Mouse (Mus musculus): ENCODE data around the gene Ddr2. TPM values are rescaled to one million over a fixed set of nuclear protein-coding genes. Genes with fewer than 3 reads are reported as not detected.

Gene Ddr2
- polyA plus RNA-seq, 1 experiment from 2014 or later = 8.8 TPM

GRCm38 (mm10) chr1:169931698-169932097 is 178.9 kb downstream of the Ddr2 start:
- H3K9me3 ChIP-seq (ENCODE audit: control insufficient read depth, low read length) = no peaks in the 10 kb centered on the region
- 0 out of 2 replicates have a peak overlapping the region, but pooled peaks have one; percentile 10 for H3K9ac ChIP-seq
- no peak overlapping the region for H3K27ac ChIP-seq
- DNase-seq (ENCODE audit: low spot score) = no peak
- no peak overlapping the region for H3K4me3 ChIP-seq (replicated peaks; ENCODE audit: low read length)
- H3K4me1 ChIP-seq (replicated peaks; ENCODE audit: control insufficient read depth, insufficient read depth, low read length) = peaks cover 5% of the 10 kb centered on the region
- ATAC-seq (ENCODE audit: low FRiP score) = no peak
- peak overlapping the region; percentile 15 for H3K4me2 ChIP-seq (replicated peaks)
- WGBS = 84% methylated on average over 7 of the region's 7 CpGs
- no peaks in the 10 kb centered on the region for H3K36me3 ChIP-seq (replicated peaks; ENCODE audit: control insufficient read depth, insufficient read depth)
- H3K27me3 ChIP-seq (ENCODE audit: control insufficient read depth, insufficient read depth, low read length) = no peaks in the 10 kb centered on the region

GRCm38 (mm10) chr1:169928454-169928971 is 182.0 kb downstream of the Ddr2 start, which contains the start of gene Ccdc190:
Gene Ccdc190, plus strand, starts transcription at chr1:169928648.
- 0 out of 2 replicates have a peak, but pooled peaks cover under 1% of the 10 kb centered on the region for H3K4me1 ChIP-seq (replicated peaks; ENCODE audit: control insufficient read depth, insufficient read depth, low read length)
- DNase-seq (ENCODE audit: low spot score) (peak; percentile 59), ATAC-seq (ENCODE audit: low FRiP score) (peak; percentile 90)
- H3K36me3 ChIP-seq (replicated peaks; ENCODE audit: control insufficient read depth, insufficient read depth) = no peaks in the 10 kb centered on the region
- no peak within 1 kb of the TSS; the same call in 1 of the 2 replicates for H3K4me3 ChIP-seq (replicated peaks; ENCODE audit: low read length)
- WGBS = 13% methylated on average over 12 of the region's 12 CpGs
- peak within 1 kb of the TSS; percentile 70 for H3K27ac ChIP-seq
- no peaks in the 10 kb centered on the region for H3K27me3 ChIP-seq (ENCODE audit: control insufficient read depth, insufficient read depth, low read length)
- H3K4me2 ChIP-seq (replicated peaks) = peak within 1 kb of the TSS; percentile 36
- H3K9me3 ChIP-seq (ENCODE audit: control insufficient read depth, low read length) = no peaks in the 10 kb centered on the region
- no peak within 1 kb of the TSS for H3K9ac ChIP-seq

GRCm38 (mm10) chr1:169927753-169928369 is 182.7 kb downstream of the Ddr2 start:
- H3K4me2 ChIP-seq (replicated peaks) = peak overlapping the region; percentile 36
- H3K9ac ChIP-seq = no peak overlapping the region
- ATAC-seq (ENCODE audit: low FRiP score) (peak; percentile 62), DNase-seq (ENCODE audit: low spot score) (no peak)
- H3K27ac ChIP-seq = peak overlapping the region; percentile 70
- no peaks in the 10 kb centered on the region for H3K4me1 ChIP-seq (replicated peaks; ENCODE audit: control insufficient read depth, insufficient read depth, low read length)
- 51% methylated on average over 8 of the region's 8 CpGs for WGBS
- H3K9me3 ChIP-seq (ENCODE audit: control insufficient read depth, low read length) = no peaks in the 10 kb centered on the region
- H3K27me3 ChIP-seq (ENCODE audit: control insufficient read depth, insufficient read depth, low read length) = no peaks in the 10 kb centered on the region
- no peak overlapping the region for H3K4me3 ChIP-seq (replicated peaks; ENCODE audit: low read length)
- H3K36me3 ChIP-seq (replicated peaks; ENCODE audit: control insufficient read depth, insufficient read depth) = no peaks in the 10 kb centered on the region

- Histone ChIP-seq H3K4me3 (replicated peaks; ENCODE audit: low read length) (no peak overlapping the region), H3K9me3 (ENCODE audit: control insufficient read depth, low read length) (no peaks in the 10 kb centered on the region), H3K4me2 (replicated peaks) (no peak overlapping the region), H3K27ac (no peak overlapping the region), H3K4me1 (replicated peaks; ENCODE audit: control insufficient read depth, insufficient read depth, low read length) (no peaks in the 10 kb centered on the region), H3K9ac (no peak overlapping the region), H3K36me3 (replicated peaks; ENCODE audit: control insufficient read depth, insufficient read depth) (no peaks in the 10 kb centered on the region), H3K27me3 (ENCODE audit: control insufficient read depth, insufficient read depth, low read length) (no peaks in the 10 kb centered on the region)
- ATAC-seq (ENCODE audit: low FRiP score) = no peak
- DNase-seq (ENCODE audit: low spot score) = no peak
- WGBS = 78% methylated on average over 2 of the region's 2 CpGs
Measured at GRCm38 (mm10) chr1:169924567-169924966, 186.0 kb downstream of the Ddr2 start.

Other genes with a start within 250 kb of the Ddr2 start
- 4.7 and 4.8 TPM in 2 replicates for gene Ccdc190, start 182.1 kb downstream of the Ddr2 start, polyA plus RNA-seq (2014; fragmentation: Nextera tagmentation; extraction: Ambion mirVana)
- 30.6 and 35.8 TPM in 2 replicates for gene Hsd17b7, start 141.5 kb downstream of the Ddr2 start, polyA plus RNA-seq (2014; fragmentation: Nextera tagmentation; extraction: Ambion mirVana)
- gene Uap1, start 64.2 kb upstream of the Ddr2 start, polyA plus RNA-seq (2014; fragmentation: Nextera tagmentation; extraction: Ambion mirVana) = 63.8 and 71.3 TPM in 2 replicates
- gene Uhmk1, start 104.6 kb upstream of the Ddr2 start, polyA plus RNA-seq (2014; fragmentation: Nextera tagmentation; extraction: Ambion mirVana) = 14.4 and 17.2 TPM in 2 replicates
- not detected in 2 replicates for gene Sh2d1b2, start 122.0 kb upstream of the Ddr2 start, polyA plus RNA-seq (2014; fragmentation: Nextera tagmentation; extraction: Ambion mirVana)
- 0.08 TPM in 1 of 2 replicates, not detected in the other for gene Sh2d1b1, start 166.6 kb upstream of the Ddr2 start, polyA plus RNA-seq (2014; fragmentation: Nextera tagmentation; extraction: Ambion mirVana)
- 2.5 and 3.1 TPM in 2 replicates for gene Gm7694, start 195.6 kb upstream of the Ddr2 start, polyA plus RNA-seq (2014; fragmentation: Nextera tagmentation; extraction: Ambion mirVana)
- gene Spata46, start 198.0 kb upstream of the Ddr2 start, polyA plus RNA-seq (2014; fragmentation: Nextera tagmentation; extraction: Ambion mirVana) = 0.67 and 1.6 TPM in 2 replicates